Mouse (Mus musculus) cerebellum, adult 2 months (tissue): ENCODE measurements around the gene Insrr.

Source experiments
- CTCF ChIP-seq: fragments of 200-500 bp; IDR thresholded peaks from 2 replicates; pipeline ENCODE4 v1.5.1; 2011; ENCODE audit warnings: low read depth, mild to moderate bottlenecking, control low read depth, low read length, moderate library complexity, borderline replicate concordance; ENCODE audit not compliant: insufficient read depth
- POLR2A ChIP-seq: fragments of 200-500 bp; IDR thresholded peaks from 2 replicates; pipeline ENCODE4 v1.6.1; 2011; ENCODE audit warnings: low read length, control low read depth, borderline replicate concordance; ENCODE audit not compliant: insufficient read depth

- TF ChIP-seq CTCF = no peak
- TF ChIP-seq POLR2A = no peak
Measured at GRCm38 (mm10) chr3:87849117-87849516, 52.4 kb downstream of the Insrr start.
